Mouse (Mus musculus): Measurements from ENCODE around the gene Ogdhl. TPM values are rescaled to one million over a fixed set of nuclear protein-coding genes. Genes with fewer than 3 reads are reported as not detected.

Gene Ogdhl
- total RNA-seq, 2 experiments from 2014 or later = 75.7 to 77.6 TPM

GRCm38 (mm10) chr14:32369756-32370155 lies 47.9 kb downstream of the Ogdhl start:
- no peak for DNase-seq (ENCODE audit: low spot score in 2 of 2)
- intact Hi-C loops (cut with DNase I) = loop anchor here (10.0 kb wide), 1 partner anchor 95 kb away; the partner anchor contains the start of genes Chat and Slc18a3

- intact Hi-C loops (cut with DNase I) = loop anchor here (10.0 kb wide), 1 partner anchor 92 kb away; the partner anchor contains the start of genes Chat and Slc18a3
- no peak for DNase-seq (ENCODE audit: low spot score in 2 of 2)
These were observed 50.7 kb downstream of the Ogdhl start for GRCm38 (mm10) chr14:32372510-32372909.

GRCm38 (mm10) chr14:32379395-32380098 lies 57.7 kb downstream of the Ogdhl start:
- intact Hi-C loops (cut with DNase I) = loop anchor here (10.0 kb wide), 1 partner anchor 85 kb away; the partner anchor contains the start of genes Chat and Slc18a3
- DNase-seq (ENCODE audit: low spot score in 2 of 2) = no peak

- intact Hi-C loops (cut with DNase I) = no loop called here
- no peak for DNase-seq (ENCODE audit: low spot score in 2 of 2)
These were observed 58.3 kb downstream of the Ogdhl start for GRCm38 (mm10) chr14:32380099-32380480.

GRCm38 (mm10) chr14:32381066-32381465 lies 59.2 kb downstream of the Ogdhl start:
- intact Hi-C loops (cut with DNase I) = no loop called here
- peak in 1 of 2 experiments; percentile 9 for DNase-seq (ENCODE audit: low spot score in 2 of 2)

GRCm38 (mm10) chr14:32381619-32382018 lies 59.8 kb downstream of the Ogdhl start:
- no peak for DNase-seq (ENCODE audit: low spot score in 2 of 2)
- intact Hi-C loops (cut with DNase I) = no loop called here

- DNase-seq (ENCODE audit: low spot score in 2 of 2) = no peak
- intact Hi-C loops (cut with DNase I) = no loop called here
These were observed 66.4 kb downstream of the Ogdhl start, which contains the start of gene 1700024G13Rik for GRCm38 (mm10) chr14:32388196-32388595. 1700024G13Rik (minus strand) TSS chr14:32388391.

Other genes with a start within 250 kb of the Ogdhl start
- 10 to 100 TPM; 12.2 to 18.5 TPM for gene Oxnad1, start 236.6 kb upstream of the Ogdhl start, total RNA-seq (2021)
- gene Dph3, start 236.3 kb upstream of the Ogdhl start, total RNA-seq (2021) = 10 to 100 TPM; 36.4 to 37.7 TPM
- not detected for gene Msmb, start 180.0 kb upstream of the Ogdhl start, total RNA-seq (2021)
- 100 to 1,000 TPM; 123 to 136 TPM for gene Ncoa4, start 162.2 kb upstream of the Ogdhl start, total RNA-seq (2021)
- 10 to 100 TPM; 66.5 to 71.5 TPM for gene Timm23, start 120.1 kb upstream of the Ogdhl start, total RNA-seq (2021)
- gene Parg, start 120.1 kb upstream of the Ogdhl start, total RNA-seq (2021) = 10 to 100 TPM; 35.7 to 44.0 TPM
- not detected for gene 1700024G13Rik, start 66.4 kb downstream of the Ogdhl start, total RNA-seq (2021)
- 1 to 10 TPM; 2.1 to 2.5 TPM for gene Slc18a3, start 142.8 kb downstream of the Ogdhl start, total RNA-seq (2021)
- 1 to 10 TPM; 1.1 to 1.2 TPM for gene Chat, start 144.0 kb downstream of the Ogdhl start, total RNA-seq (2021)
- gene Ercc6, start 191.5 kb downstream of the Ogdhl start, total RNA-seq (2021) = 10 to 100 TPM; 17.6 to 22.6 TPM

All from left cerebral cortex, postnatal 14 days (tissue).